Mouse (Mus musculus) embryonic facial prominence, embryonic 14.5 days (tissue): ENCODE results near the gene Btbd19. TPM values are rescaled to one million over a fixed set of nuclear protein-coding genes. Genes with fewer than 3 reads are reported as not detected.

ENCODE experiments used
- ATAC-seq: fragments of 200-750 bp; cut with Nextera tagmentation; 2 replicates; pipeline ENCODE4 v1.8.0; 2017; ENCODE audit warnings: low read depth, moderate number of reproducible peaks, moderate TSS enrichment
- DNase-seq: peaks from one replicate; pipeline ENCODE4 v3.0.0-alpha.2; 2015; ENCODE audit warnings: low spot score
- H3K27ac ChIP-seq: fragments of 300-500 bp; sonication (generic); replicated peaks from 2 replicates; pipeline ENCODE4 v1.5.1; 2014; ENCODE audit warnings: low read depth, mild to moderate bottlenecking, low read length, moderate library complexity
- H3K27me3 ChIP-seq: fragments of 300-500 bp; sonication (generic); replicated peaks from 2 replicates; pipeline ENCODE4 v1.6.1; 2014; ENCODE audit warnings: low read length; ENCODE audit not compliant: control insufficient read depth, insufficient read depth
- H3K36me3 ChIP-seq: fragments of 300-500 bp; sonication (generic); 2 replicates; pipeline ENCODE4 v1.6.1; 2014; ENCODE audit warnings: low read length, mixed read lengths; ENCODE audit not compliant: control insufficient read depth, insufficient read depth
- H3K4me1 ChIP-seq: fragments of 300-500 bp; sonication (generic); 2 replicates; pipeline ENCODE4 v1.6.1; 2014; ENCODE audit warnings: antibody characterized with exemption, low read length; ENCODE audit not compliant: control insufficient read depth, insufficient read depth
- H3K4me2 ChIP-seq: fragments of 300-500 bp; sonication (generic); 2 replicates; pipeline ENCODE4 v1.6.1; 2014; ENCODE audit warnings: low read depth, mild to moderate bottlenecking, low read length, moderate library complexity, mixed read lengths
- H3K4me3 ChIP-seq: fragments of 300-500 bp; sonication (generic); 2 replicates; pipeline ENCODE4 v1.5.1; 2014; ENCODE audit warnings: low read depth, mild to moderate bottlenecking, low read length
- H3K9ac ChIP-seq: fragments of 300-500 bp; sonication (generic); 2 replicates; pipeline ENCODE4 v1.6.1; 2014; ENCODE audit warnings: low read depth, mild to moderate bottlenecking, low read length, moderate library complexity, mixed read lengths
- H3K9me3 ChIP-seq: fragments of 300-500 bp; sonication (generic); 2 replicates; pipeline ENCODE4 v1.6.1; 2016; ENCODE audit warnings: low read length; ENCODE audit not compliant: control insufficient read depth
- WGBS: fragments of 180-500 bp; shearing (Covaris S2); extraction: QIAGEN DNeasy Blood & Tissue Kit; methylation state at CpG from one replicate; pipeline ENCODE4 v1.1.7; 2014; 5-methylcytosine and 5-hydroxymethylcytosine counted together
- polyA plus RNA-seq: library from polyadenylated mRNA; unstranded; fragments of >200 nt; fragmentation: Nextera tagmentation; extraction: Ambion mirVana; gene quantifications from 2 replicates; pipeline ENCODE4 v1.2.1, GENCODE M21; 2014

Btbd19 gene
- polyA plus RNA-seq, 1 experiment from 2014 or later: 6.6 TPM

DNA sequence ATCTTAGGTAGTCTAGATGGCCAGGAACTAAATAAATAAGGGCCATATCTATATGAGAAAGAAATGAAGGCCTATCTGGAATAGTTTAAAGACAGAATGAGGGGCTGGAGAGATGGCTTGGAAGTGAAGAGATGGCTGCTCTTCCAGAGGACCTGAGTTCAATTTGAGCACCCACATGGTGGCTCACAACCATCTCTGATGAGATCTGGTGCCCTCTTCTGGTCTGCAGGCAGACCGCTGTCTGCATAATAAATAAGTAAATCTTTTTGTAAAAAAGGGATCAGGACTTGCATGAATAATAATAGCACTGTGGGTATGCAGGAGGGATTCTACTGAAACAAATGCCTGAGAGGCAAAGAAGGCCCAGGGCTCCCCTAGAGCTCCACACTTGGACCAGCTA is 12.3 kb downstream of the Btbd19 start:
- Histone ChIP-seq H3K4me2 (no peak overlapping the region), H3K36me3 (peaks cover 33% of the 10 kb centered on the region), H3K4me3 (no peak overlapping the region), H3K9me3 (no peaks in the 10 kb centered on the region), H3K9ac (no peak overlapping the region), H3K27me3 (no peaks in the 10 kb centered on the region), H3K27ac (no peak overlapping the region), H3K4me1 (no peaks in the 10 kb centered on the region)
- 93% methylated on average over 1 of the region's 1 CpGs for WGBS
- no peak for DNase-seq
- ATAC-seq: no peak

DNA sequence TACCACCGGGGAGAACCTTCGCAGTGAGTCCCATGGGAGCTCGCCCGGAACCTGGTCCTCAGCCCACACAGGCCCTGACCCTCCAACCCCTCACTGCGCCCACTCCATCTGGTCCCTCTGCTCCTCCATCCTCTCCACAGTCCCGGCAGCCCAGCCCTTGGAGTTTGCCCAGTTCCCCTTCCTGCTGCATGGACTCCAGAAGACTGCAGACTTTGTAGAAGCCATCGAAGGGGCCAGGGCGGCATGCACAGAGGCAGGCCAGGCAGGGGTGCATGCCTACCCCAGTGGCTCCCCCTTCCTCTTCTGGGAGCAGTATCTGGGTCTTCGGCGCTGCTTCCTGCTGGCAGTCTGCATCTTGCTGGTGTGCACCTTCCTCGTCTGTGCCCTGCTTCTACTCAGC is 14.5 kb downstream of the Btbd19 start:
- 93% methylated on average over 11 of the region's 11 CpGs for WGBS
- Histone ChIP-seq H3K36me3 (peaks cover 42% of the 10 kb centered on the region), H3K9ac (no peak overlapping the region), H3K27ac (no peak overlapping the region), H3K9me3 (no peaks in the 10 kb centered on the region), H3K4me3 (no peak overlapping the region), H3K4me2 (no peak overlapping the region), H3K4me1 (no peaks in the 10 kb centered on the region), H3K27me3 (no peaks in the 10 kb centered on the region)
- ATAC-seq (no peak), DNase-seq (no peak)

DNA sequence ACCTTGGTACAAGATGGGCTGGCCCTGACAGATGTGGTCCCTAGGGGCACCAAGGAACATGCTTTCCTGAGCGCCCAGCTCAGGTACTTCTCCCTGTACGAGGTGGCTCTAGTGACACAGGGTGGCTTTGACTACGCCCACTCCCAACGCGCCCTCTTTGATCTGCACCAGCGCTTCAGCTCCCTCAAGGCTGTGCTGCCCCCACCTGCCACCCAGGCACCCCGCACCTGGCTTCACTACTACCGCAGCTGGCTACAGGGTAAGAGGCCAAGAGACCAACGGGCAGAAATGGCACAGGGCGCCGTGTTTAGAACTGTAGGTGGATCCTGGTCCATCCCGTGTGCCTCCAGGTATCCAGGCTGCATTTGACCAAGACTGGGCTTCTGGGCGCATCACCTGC is 15.3 kb downstream of the Btbd19 start:
- 92% methylated on average over 13 of the region's 13 CpGs for WGBS
- H3K27ac ChIP-seq: no peak overlapping the region
- H3K4me1 ChIP-seq: peaks cover 3% of the 10 kb centered on the region; the same call in 1 of the 2 replicates
- no peaks in the 10 kb centered on the region for H3K27me3 ChIP-seq
- DNase-seq: no peak
- ATAC-seq: no peak
- H3K4me2 ChIP-seq: no peak overlapping the region
- H3K9me3 ChIP-seq: no peaks in the 10 kb centered on the region
- no peak overlapping the region for H3K9ac ChIP-seq
- H3K4me3 ChIP-seq: no peak overlapping the region
- H3K36me3 ChIP-seq: peaks cover 42% of the 10 kb centered on the region

DNA sequence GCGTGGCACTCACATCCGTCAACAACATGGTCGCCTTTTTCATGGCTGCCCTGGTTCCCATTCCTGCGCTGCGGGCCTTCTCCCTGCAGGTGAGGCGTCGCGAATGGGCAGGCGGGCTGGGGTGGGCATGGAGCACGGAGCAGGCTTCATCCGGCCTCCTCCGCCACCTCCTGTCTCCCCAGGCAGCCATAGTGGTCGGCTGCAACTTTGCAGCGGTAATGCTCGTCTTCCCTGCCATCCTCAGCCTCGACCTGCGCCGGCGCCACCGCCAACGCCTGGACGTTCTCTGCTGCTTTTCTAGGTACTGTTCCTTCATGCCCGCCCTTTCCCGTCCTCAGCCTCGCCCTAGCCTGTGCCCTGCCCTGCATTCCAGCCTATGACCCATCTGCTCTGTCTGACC is 16.2 kb downstream of the Btbd19 start:
- Histone ChIP-seq H3K36me3 (peaks cover 42% of the 10 kb centered on the region), H3K4me3 (no peak overlapping the region), H3K9ac (no peak overlapping the region), H3K4me2 (no peak overlapping the region), H3K27ac (no peak overlapping the region), H3K4me1 (peaks cover 7% of the 10 kb centered on the region; the same call in 1 of the 2 replicates), H3K27me3 (no peaks in the 10 kb centered on the region), H3K9me3 (no peaks in the 10 kb centered on the region)
- no peak for ATAC-seq
- no peak for DNase-seq
- WGBS: 97% methylated on average over 25 of the region's 25 CpGs

DNA sequence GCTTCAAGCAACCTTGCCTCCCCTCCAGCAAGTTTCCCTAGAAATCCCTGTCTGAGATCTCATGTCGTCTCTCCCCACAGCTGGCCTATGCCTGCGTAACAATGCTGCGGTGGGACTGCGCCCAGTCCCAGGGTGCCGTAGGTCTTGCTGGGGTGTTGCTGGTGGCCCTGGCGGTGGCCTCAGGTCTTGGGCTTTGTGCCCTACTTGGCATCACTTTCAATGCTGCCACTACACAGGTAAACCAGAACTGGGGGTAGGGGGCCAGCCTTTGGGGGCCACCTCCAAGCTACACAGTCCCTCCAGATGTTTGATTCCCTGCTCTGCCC is 17.0 kb downstream of the Btbd19 start:
- Histone ChIP-seq H3K9me3 (no peaks in the 10 kb centered on the region), H3K27me3 (no peaks in the 10 kb centered on the region), H3K27ac (no peak overlapping the region), H3K4me2 (no peak overlapping the region), H3K4me1 (peaks cover 7% of the 10 kb centered on the region; the same call in 1 of the 2 replicates), H3K4me3 (no peak overlapping the region), H3K36me3 (peaks cover 42% of the 10 kb centered on the region), H3K9ac (no peak overlapping the region)
- no peak for ATAC-seq
- WGBS: 91% methylated on average over 6 of the region's 6 CpGs
- no peak for DNase-seq

DNA sequence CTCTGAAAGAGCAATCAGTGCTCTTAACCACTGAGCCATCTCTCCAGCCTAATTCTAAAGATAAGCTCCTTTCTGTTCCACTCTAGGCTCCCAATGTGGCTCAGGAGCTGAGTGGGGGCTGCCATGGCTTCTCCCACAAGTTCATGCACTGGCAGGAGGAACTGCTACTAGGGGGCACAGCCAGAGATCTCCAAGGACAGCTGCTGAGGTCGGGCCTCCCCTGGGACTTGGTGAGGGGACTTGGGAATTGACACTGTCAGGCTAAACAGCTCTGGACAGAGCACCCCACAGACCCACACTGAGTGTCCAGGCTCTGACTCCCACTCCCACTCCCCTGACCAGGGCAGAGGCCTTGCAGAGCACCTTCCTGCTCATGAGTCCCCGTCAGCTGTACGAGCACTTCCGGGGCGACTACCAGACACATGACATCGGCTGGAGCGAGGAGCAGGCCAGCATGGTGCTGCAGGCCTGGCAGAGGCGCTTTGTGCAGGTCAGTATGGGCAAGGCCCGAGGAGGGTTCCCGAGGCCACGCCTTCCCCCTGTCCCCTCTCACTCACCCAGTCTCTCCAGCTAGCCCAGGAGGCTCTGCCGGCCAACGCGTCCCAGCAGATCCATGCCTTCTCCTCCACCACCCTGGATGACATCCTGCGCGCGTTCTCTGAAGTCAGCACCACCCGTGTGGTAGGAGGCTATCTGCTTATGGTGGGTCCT is 17.6 kb downstream of the Btbd19 start:
- ATAC-seq (no peak), DNase-seq (no peak)
- Histone ChIP-seq H3K4me2 (no peak overlapping the region), H3K4me3 (no peak overlapping the region), H3K27ac (no peak overlapping the region), H3K27me3 (no peaks in the 10 kb centered on the region), H3K9me3 (no peaks in the 10 kb centered on the region), H3K9ac (no peak overlapping the region), H3K36me3 (peaks cover 42% of the 10 kb centered on the region), H3K4me1 (peaks cover 7% of the 10 kb centered on the region; the same call in 1 of the 2 replicates)
- 88% methylated on average over 15 of the region's 18 CpGs for WGBS

DNA sequence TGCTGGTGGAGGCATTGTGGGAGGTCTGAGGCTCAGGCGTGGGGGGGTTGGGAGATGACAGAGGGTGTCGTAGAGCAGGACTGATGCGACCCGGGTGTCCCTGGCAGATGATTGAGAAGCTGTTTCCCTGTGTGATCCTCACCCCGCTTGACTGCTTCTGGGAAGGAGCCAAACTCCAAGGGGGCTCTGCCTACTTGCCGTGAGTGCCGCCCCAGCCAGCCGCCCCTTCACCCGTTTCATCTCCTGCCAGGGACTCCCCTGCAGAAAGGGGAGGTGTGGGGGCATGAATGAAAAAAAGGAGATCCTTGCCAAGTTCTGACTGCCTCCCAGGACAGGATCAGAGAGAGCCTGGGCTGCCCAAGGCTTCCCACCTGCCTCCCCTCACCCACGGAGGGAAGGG is 20.4 kb downstream of the Btbd19 start:
- Histone ChIP-seq H3K9me3 (no peaks in the 10 kb centered on the region), H3K4me1 (peaks cover 7% of the 10 kb centered on the region), H3K36me3 (peaks cover 26% of the 10 kb centered on the region), H3K27me3 (no peaks in the 10 kb centered on the region), H3K27ac (no peak overlapping the region), H3K4me3 (no peak overlapping the region), H3K9ac (peak overlapping the region; percentile 8; the same call in 1 of the 2 replicates), H3K4me2 (no peak overlapping the region)
- DNase-seq (peak; percentile 62), ATAC-seq (peak; percentile 38; the same call in 1 of the 2 replicates)
- whole genome bisulfite sequencing: 35% methylated on average over 10 of the region's 10 CpGs

DNA sequence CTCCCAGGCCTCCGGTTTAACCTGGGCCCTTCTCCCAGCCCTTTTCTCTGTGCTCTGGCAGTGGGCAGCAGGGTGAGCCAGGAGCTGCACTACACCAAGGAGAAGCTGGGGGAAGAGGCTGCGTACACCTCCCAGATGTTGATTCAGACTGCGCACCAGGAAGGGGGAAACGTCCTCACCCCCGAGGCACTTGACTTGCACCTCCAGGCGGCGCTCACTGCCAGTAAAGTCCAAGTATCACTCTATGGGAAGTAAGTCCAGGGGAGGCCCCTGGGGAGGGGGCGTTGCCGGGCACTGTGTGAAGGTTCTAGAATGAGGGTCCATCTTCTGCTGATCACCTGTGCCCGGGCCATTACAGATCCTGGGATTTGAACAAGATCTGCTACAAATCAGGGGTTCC is 20.9 kb downstream of the Btbd19 start:
- Histone ChIP-seq H3K9ac (peak overlapping the region; percentile 8; the same call in 1 of the 2 replicates), H3K27me3 (no peaks in the 10 kb centered on the region), H3K4me2 (no peak overlapping the region), H3K4me1 (peaks cover 7% of the 10 kb centered on the region), H3K36me3 (peaks cover 21% of the 10 kb centered on the region), H3K4me3 (no peak overlapping the region), H3K9me3 (no peaks in the 10 kb centered on the region), H3K27ac (no peak overlapping the region)
- WGBS: 78% methylated on average over 9 of the region's 10 CpGs
- ATAC-seq (no peak), DNase-seq (no peak)

DNA sequence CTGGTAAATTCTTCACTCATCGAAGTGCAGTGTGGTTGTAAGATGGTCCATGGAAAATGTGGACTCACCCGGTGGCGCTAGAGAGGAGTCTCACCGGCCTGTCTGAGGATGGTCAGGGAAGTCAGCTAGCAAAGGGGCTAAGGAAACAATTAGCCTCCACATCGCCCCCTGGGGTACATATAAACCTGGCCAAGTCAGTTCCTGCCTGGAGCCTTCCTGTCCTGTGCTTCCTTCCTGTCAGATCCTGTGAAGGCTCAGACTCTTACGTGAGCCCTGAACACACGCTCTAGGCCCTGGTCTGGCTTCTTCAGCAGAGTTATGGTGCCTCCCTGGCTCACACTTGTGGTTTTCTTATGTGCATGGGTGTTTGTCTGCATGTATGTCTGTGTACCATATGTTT is 24.3 kb downstream of the Btbd19 start:
- DNase-seq (peak; percentile 51), ATAC-seq (no peak)
- H3K4me1 ChIP-seq: peaks cover 21% of the 10 kb centered on the region
- no peak overlapping the region for H3K4me3 ChIP-seq
- H3K9me3 ChIP-seq: no peaks in the 10 kb centered on the region
- no peak overlapping the region for H3K4me2 ChIP-seq
- H3K27ac ChIP-seq: no peak overlapping the region
- WGBS: 40% methylated on average over 7 of the region's 7 CpGs
- H3K36me3 ChIP-seq: no peaks in the 10 kb centered on the region
- H3K9ac ChIP-seq: 0 out of 2 replicates have a peak overlapping the region, but pooled peaks have one; percentile 2
- H3K27me3 ChIP-seq: no peaks in the 10 kb centered on the region
